Mouse (Mus musculus): ENCODE measurements around the gene Prkd3. TPM values are rescaled to one million over a fixed set of nuclear protein-coding genes. Genes with fewer than 3 reads are reported as not detected.

Gene Prkd3
- total RNA-seq (2012; rRNA removed), result 4.8 TPM in 2 replicates
- 1 to 10 TPM in 1 of 2 experiments, not detected in 1; 5.7 TPM for polyA plus RNA-seq (2012; ENCODE audit: insufficient read depth in 1 of 2, insufficient read length in 2 of 2, low read depth in 1 of 2, low replicate concordance in 2 of 2, missing spikeins in 1 of 2)

- DNase-seq (ENCODE audit: low read depth, low spot score), result peak; percentile 22
- H3K27ac ChIP-seq (ENCODE audit: control insufficient read depth, low read depth, low read length), result no peak within 1 kb of the TSS; the same call in 1 of the 2 replicates
- no peaks in the 10 kb centered on the region; the same call in 1 of the 2 replicates for H3K79me2 ChIP-seq (ENCODE audit: control insufficient read depth, insufficient read depth, low read length, poor library complexity)
- no peaks in the 10 kb centered on the region; a peak in 1 of 4 replicates for H3K27me3 ChIP-seq (ENCODE audit: control insufficient read depth in 1 of 2, insufficient read depth in 2 of 2, low read length in 2 of 2)
- H3K4me1 ChIP-seq (ENCODE audit: control insufficient read depth in 1 of 2, insufficient read depth in 2 of 2, low read length in 2 of 2), result peaks cover 1 to 3% of the 10 kb centered on the region in 2 experiments; a peak in 3 of 4 replicates
- H3K9ac ChIP-seq (ENCODE audit: control insufficient read depth, low read depth, low read length, poor library complexity, severe bottlenecking), result peak within 1 kb of the TSS; percentile 71
- peaks cover 0 to 6% of the 10 kb centered on the region in 2 experiments; a peak in 2 of 4 replicates for H3K36me3 ChIP-seq (ENCODE audit: control insufficient read depth in 1 of 2, insufficient read depth in 2 of 2, low read length in 2 of 2)
- H3K4me3 ChIP-seq (ENCODE audit: control insufficient read depth in 1 of 2, insufficient read depth in 1 of 2, low read depth in 2 of 2, low read length in 2 of 2), result peak within 1 kb of the TSS; percentile 67 to 70
- peak; percentile 68; the same call in 1 of the 2 replicates for TF ChIP-seq HCFC1 (IDR thresholded peaks at IDR 0.05; ENCODE audit: low read depth, low read length)
- no peak for TF ChIP-seq MYC (IDR thresholded peaks at IDR 0.05; ENCODE audit: low read depth, low read length)
- H3K9me3 ChIP-seq (replicated peaks; ENCODE audit: insufficient read depth, low read length), result no peaks in the 10 kb centered on the region
Measured at GRCm38 (mm10) chr17:79020208-79020983, at the start of gene Prkd3. Gene Prkd3, minus strand, starts transcription at chr17:79020816.

- Histone ChIP-seq H3K4me1 (ENCODE audit: control insufficient read depth in 1 of 2, insufficient read depth in 2 of 2, low read length in 2 of 2) (no peaks in the 10 kb centered on the region), H3K4me3 (ENCODE audit: control insufficient read depth in 1 of 2, insufficient read depth in 1 of 2, low read depth in 2 of 2, low read length in 2 of 2) (no peak overlapping the region), H3K79me2 (ENCODE audit: control insufficient read depth, insufficient read depth, low read length, poor library complexity) (no peaks in the 10 kb centered on the region), H3K36me3 (ENCODE audit: control insufficient read depth in 1 of 2, insufficient read depth in 2 of 2, low read length in 2 of 2) (no peaks in the 10 kb centered on the region), H3K9me3 (replicated peaks; ENCODE audit: insufficient read depth, low read length) (no peaks in the 10 kb centered on the region), H3K9ac (ENCODE audit: control insufficient read depth, low read depth, low read length, poor library complexity, severe bottlenecking) (no peak overlapping the region), H3K27ac (ENCODE audit: control insufficient read depth, low read depth, low read length) (no peak overlapping the region), H3K27me3 (ENCODE audit: control insufficient read depth in 1 of 2, insufficient read depth in 2 of 2, low read length in 2 of 2) (no peaks in the 10 kb centered on the region; a peak in 1 of 4 replicates)
- DNase-seq (ENCODE audit: low read depth, low spot score), result no peak
- TF ChIP-seq SMC3 (IDR thresholded peaks at IDR 0.05; ENCODE audit: low read depth, low read length) (no peak), RAD21 (IDR thresholded peaks at IDR 0.05; ENCODE audit: low read depth, low read length) (no peak), UBTF (IDR thresholded peaks at IDR 0.05; ENCODE audit: borderline replicate concordance, insufficient read depth, low read depth, low read length) (no peak), MXI1 (IDR thresholded peaks at IDR 0.05; ENCODE audit: low read depth, low read length) (no peak), POLR2A (IDR thresholded peaks at IDR 0.05; ENCODE audit: control insufficient read depth in 1 of 2, insufficient read depth in 1 of 2, low read depth in 1 of 2, low read length in 2 of 2, poor library complexity in 1 of 2) (no peak), E2F4 (IDR thresholded peaks at IDR 0.05; ENCODE audit: borderline replicate concordance, low read depth, low read length) (no peak), USF2 (IDR thresholded peaks at IDR 0.05; ENCODE audit: borderline replicate concordance in 1 of 2, insufficient read depth in 1 of 2, low read depth in 1 of 2, low read length in 2 of 2) (no peak), NRF1 (IDR thresholded peaks at IDR 0.05; ENCODE audit: insufficient read depth, low read depth, low read length, poor library complexity, severe bottlenecking) (no peak), MAX (IDR thresholded peaks at IDR 0.05; ENCODE audit: low read length) (no peak)
Measured at GRCm38 (mm10) chr17:79069766-79070480, 49.3 kb upstream of the Prkd3 start.
